Mouse (Mus musculus) heart, embryonic 14.5 days (tissue): ENCODE data around the gene Itih5. TPM values are rescaled to one million over a fixed set of nuclear protein-coding genes. Genes with fewer than 3 reads are reported as not detected.

Source experiments
- ATAC-seq: fragments of 200-750 bp; cut with Nextera tagmentation; 2 replicates; pipeline ENCODE4 v1.8.0; 2017; ENCODE audit warnings: low read depth, moderate TSS enrichment; ENCODE audit not compliant: insufficient number of reproducible peaks, insufficient read depth, low FRiP score
- H3K27ac ChIP-seq, 2 experiments: fragments of 200-500 bp in 1 of 2; fragments of 300-500 bp in 1 of 2; sonication (generic) in 1 of 2; replicated peaks in 1 of 2; 2 replicates each; pipeline ENCODE4 v1.5.1; 2012 to 2014; ENCODE audit warnings: low read depth in 2 of 2, low read length in 2 of 2, control low read depth in 1 of 2, mild to moderate bottlenecking in 1 of 2, mixed read lengths in 1 of 2; ENCODE audit not compliant: control insufficient read depth in 1 of 2, insufficient read depth in 1 of 2
- H3K27me3 ChIP-seq: fragments of 300-500 bp; sonication (generic); 2 replicates; pipeline ENCODE4 v1.6.1; 2014; ENCODE audit warnings: mild to moderate bottlenecking, low read length, control low read depth; ENCODE audit not compliant: control insufficient read depth, insufficient read depth
- H3K36me3 ChIP-seq: fragments of 300-500 bp; sonication (generic); 2 replicates; pipeline ENCODE4 v1.6.1; 2014; ENCODE audit warnings: mild to moderate bottlenecking, control low read depth, low read length, mixed read lengths; ENCODE audit not compliant: control insufficient read depth, insufficient read depth
- H3K4me1 ChIP-seq, 2 experiments: fragments of 200-500 bp in 1 of 2; fragments of 300-500 bp in 1 of 2; sonication (generic) in 1 of 2; 2 replicates each; pipeline ENCODE4 v1.6.1; 2012 to 2014; ENCODE audit warnings: low read length in 2 of 2, control low read depth in 1 of 2, mixed read lengths in 1 of 2; ENCODE audit not compliant: control insufficient read depth in 2 of 2, insufficient read depth in 2 of 2
- H3K4me2 ChIP-seq: fragments of 300-500 bp; sonication (generic); 2 replicates; pipeline ENCODE4 v1.6.1; 2014; ENCODE audit warnings: mild to moderate bottlenecking, low read length
- H3K4me3 ChIP-seq, 2 experiments: fragments of 200-500 bp in 1 of 2; fragments of 300-500 bp in 1 of 2; sonication (generic) in 1 of 2; 2 replicates each; pipeline ENCODE4 v1.5.1; 2012 to 2014; ENCODE audit warnings: low read length in 2 of 2, mild to moderate bottlenecking in 2 of 2, control low read depth in 1 of 2, low read depth in 1 of 2, moderate library complexity in 1 of 2; ENCODE audit not compliant: control insufficient read depth in 1 of 2, insufficient read depth in 1 of 2
- H3K9ac ChIP-seq: fragments of 300-500 bp; sonication (generic); 2 replicates; pipeline ENCODE4 v1.6.1; 2014; ENCODE audit warnings: mild to moderate bottlenecking, low read length
- H3K9me3 ChIP-seq: fragments of 300-500 bp; sonication (generic); 2 replicates; pipeline ENCODE4 v1.6.1; 2016; ENCODE audit warnings: low read length, control low read depth; ENCODE audit not compliant: control insufficient read depth
- WGBS: fragments of 180-500 bp; shearing (Covaris S2); extraction: QIAGEN DNeasy Blood & Tissue Kit; methylation state at CpG from one replicate; pipeline ENCODE4 v1.1.7; 2014; 5-methylcytosine and 5-hydroxymethylcytosine counted together
- polyA plus RNA-seq: library from polyadenylated mRNA; unstranded; fragments of >200 nt; fragmentation: Nextera tagmentation; extraction: Ambion mirVana; gene quantifications from 2 replicates; pipeline ENCODE4 v1.2.1, GENCODE M21; 2014

The Itih5 gene
- polyA plus RNA-seq, 1 experiment from 2014 or later: 6.1 TPM

GRCm38 (mm10) chr2:10260109-10260508 is 106.7 kb downstream of the Itih5 start:
- H3K4me2 ChIP-seq: no peak overlapping the region
- no peaks in the 10 kb centered on the region for H3K27me3 ChIP-seq
- no peak overlapping the region for H3K27ac ChIP-seq
- no peaks in the 10 kb centered on the region for H3K9me3 ChIP-seq
- ATAC-seq: no peak
- no peak overlapping the region for H3K4me3 ChIP-seq
- H3K9ac ChIP-seq: no peak overlapping the region
- H3K36me3 ChIP-seq: no peaks in the 10 kb centered on the region
- no peaks in the 10 kb centered on the region for H3K4me1 ChIP-seq
- 55% methylated on average over 5 of the region's 5 CpGs for WGBS

- no peaks in the 10 kb centered on the region for H3K27me3 ChIP-seq
- WGBS: 63% methylated on average over 5 of the region's 5 CpGs
- ATAC-seq: no peak
These were observed 108.0 kb downstream of the Itih5 start for GRCm38 (mm10) chr2:10261337-10261736.

DNA sequence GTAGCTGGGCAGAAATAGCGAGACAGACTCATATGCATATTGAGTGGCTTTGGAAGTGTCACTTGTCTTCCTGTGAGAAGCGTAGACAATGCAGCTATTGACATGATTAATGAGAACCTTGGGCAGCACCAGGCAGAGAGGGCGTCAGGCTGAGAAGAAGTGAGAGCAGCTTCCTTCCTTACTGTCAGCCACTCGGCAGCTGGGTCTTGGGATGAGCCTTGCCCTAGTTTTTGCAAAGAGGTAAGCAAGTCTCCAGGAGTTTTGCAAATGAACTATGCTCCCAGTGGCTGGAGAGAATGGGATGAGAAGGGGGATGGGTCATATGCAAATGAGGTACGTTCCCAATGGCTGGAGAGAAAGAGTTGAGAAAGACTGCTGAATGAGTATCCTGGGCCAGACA is 109.4 kb downstream of the Itih5 start:
- WGBS: 29% methylated on average over 5 of the region's 5 CpGs
- ATAC-seq: no peak
- H3K36me3 ChIP-seq: no peaks in the 10 kb centered on the region
- H3K27me3 ChIP-seq: no peaks in the 10 kb centered on the region
- no peak overlapping the region for H3K27ac ChIP-seq
- no peaks in the 10 kb centered on the region for H3K9me3 ChIP-seq
- no peak overlapping the region for H3K4me3 ChIP-seq
- no peak overlapping the region for H3K4me2 ChIP-seq
- H3K4me1 ChIP-seq: peaks cover 0 to 5% of the 10 kb centered on the region in 2 experiments; a peak in 1 of 4 replicates
- H3K9ac ChIP-seq: no peak overlapping the region

More at GRCm38 (mm10) chr2:10261337-10261736, 108.0 kb downstream of the Itih5 start:
- Histone ChIP-seq H3K4me3 (no peak overlapping the region), H3K9ac (no peak overlapping the region), H3K9me3 (no peaks in the 10 kb centered on the region), H3K4me2 (no peak overlapping the region), H3K27ac (no peak overlapping the region), H3K4me1 (peaks cover 0 to 5% of the 10 kb centered on the region in 2 experiments; a peak in 1 of 4 replicates), H3K36me3 (no peaks in the 10 kb centered on the region)

- no peaks in the 10 kb centered on the region for H3K27me3 ChIP-seq
- no peak overlapping the region for H3K4me2 ChIP-seq
- H3K27ac ChIP-seq: no peak overlapping the region
- no peak overlapping the region for H3K4me3 ChIP-seq
- H3K9ac ChIP-seq: no peak overlapping the region
- peaks cover 0 to 5% of the 10 kb centered on the region in 2 experiments; a peak in 1 of 4 replicates for H3K4me1 ChIP-seq
- no peak for ATAC-seq
- H3K36me3 ChIP-seq: no peaks in the 10 kb centered on the region
- WGBS: 51% methylated on average over 7 of the region's 7 CpGs
- no peaks in the 10 kb centered on the region for H3K9me3 ChIP-seq
These were observed 110.6 kb downstream of the Itih5 start for GRCm38 (mm10) chr2:10263909-10264489.

GRCm38 (mm10) chr2:10265881-10266280 is 112.5 kb downstream of the Itih5 start:
- no peak for ATAC-seq
- no peak overlapping the region for H3K4me2 ChIP-seq
- peaks cover 0 to 5% of the 10 kb centered on the region in 2 experiments; a peak in 1 of 4 replicates for H3K4me1 ChIP-seq
- WGBS: 31% methylated on average over 5 of the region's 5 CpGs
- H3K36me3 ChIP-seq: no peaks in the 10 kb centered on the region
- no peak overlapping the region for H3K4me3 ChIP-seq
- H3K27me3 ChIP-seq: no peaks in the 10 kb centered on the region
- H3K27ac ChIP-seq: no peak overlapping the region
- H3K9ac ChIP-seq: no peak overlapping the region
- no peaks in the 10 kb centered on the region for H3K9me3 ChIP-seq

DNA sequence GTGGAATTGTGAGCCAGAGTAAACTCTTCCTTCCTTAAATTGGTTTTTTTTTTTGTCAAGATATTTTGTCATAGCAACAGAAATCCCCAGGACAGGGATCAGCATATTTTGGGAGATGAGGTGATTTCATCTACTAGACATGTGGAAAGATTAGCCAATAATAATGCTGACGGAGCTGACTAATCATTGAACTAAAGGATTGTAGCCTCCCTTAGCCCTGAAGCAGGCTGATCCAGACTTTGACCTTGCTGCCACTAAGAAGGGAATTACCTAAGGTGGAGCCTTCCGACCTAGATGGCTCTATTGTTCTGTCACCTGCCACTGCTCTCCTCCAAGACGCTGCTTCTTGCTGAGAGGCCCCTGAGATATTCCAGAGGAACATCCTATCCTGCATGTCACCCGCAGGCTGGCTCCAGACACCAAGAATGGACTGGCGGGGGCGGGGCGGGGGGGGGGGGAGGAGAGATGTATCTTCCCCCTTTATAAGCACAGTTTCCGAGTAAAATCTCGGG is 119.3 kb downstream of the Itih5 start:
- Histone ChIP-seq H3K4me3 (no peak overlapping the region), H3K4me1 (no peaks in the 10 kb centered on the region; a peak in 1 of 4 replicates), H3K4me2 (no peak overlapping the region), H3K9me3 (no peaks in the 10 kb centered on the region), H3K27ac (no peak overlapping the region), H3K27me3 (no peaks in the 10 kb centered on the region), H3K36me3 (no peaks in the 10 kb centered on the region), H3K9ac (no peak overlapping the region)
- no peak for ATAC-seq
- WGBS: 74% methylated on average over 6 of the region's 9 CpGs

- 78% methylated on average over 3 of the region's 3 CpGs for WGBS
- Histone ChIP-seq H3K4me2 (no peak overlapping the region), H3K4me3 (no peak overlapping the region), H3K9me3 (no peaks in the 10 kb centered on the region), H3K9ac (no peak overlapping the region), H3K27ac (no peak overlapping the region; a peak in 1 of 4 replicates), H3K36me3 (no peaks in the 10 kb centered on the region), H3K4me1 (peaks cover 0 to 2% of the 10 kb centered on the region in 2 experiments; a peak in 1 of 4 replicates), H3K27me3 (no peaks in the 10 kb centered on the region)
- ATAC-seq: no peak
These were observed 120.2 kb downstream of the Itih5 start for GRCm38 (mm10) chr2:10273541-10274050.
